Mouse (Mus musculus) mature B cell (primary cell): ENCODE data around the gene Tub.

ENCODE experiments used
- in situ Hi-C: fragments of 300-500 bp; cut with MboI; formaldehyde crosslinking; loops from 2 replicates; pipeline ENCODE4 v1.14.3; 2019

Tub gene

GRCm38 (mm10) chr7:109029961-109030465 lies 79.9 kb downstream of the Tub start:
- in situ Hi-C loops: no loop called here

- in situ Hi-C loops: no loop called here
Observed at GRCm38 (mm10) chr7:109031331-109031730, 81.2 kb downstream of the Tub start.

- in situ Hi-C loops: no loop called here
Observed at GRCm38 (mm10) chr7:109032054-109032453, 81.9 kb downstream of the Tub start.

- in situ Hi-C loops: no loop called here
Observed at GRCm38 (mm10) chr7:109038121-109038735, 88.1 kb downstream of the Tub start.

GRCm38 (mm10) chr7:109038987-109039386 lies 88.8 kb downstream of the Tub start:
- in situ Hi-C loops: no loop called here

GRCm38 (mm10) chr7:109039445-109039844 lies 89.3 kb downstream of the Tub start:
- in situ Hi-C loops: no loop called here

GRCm38 (mm10) chr7:109045876-109046275 lies 95.7 kb downstream of the Tub start:
- in situ Hi-C loops: no loop called here

- in situ Hi-C loops: no loop called here
Observed at GRCm38 (mm10) chr7:109050831-109051230, 100.7 kb downstream of the Tub start.

GRCm38 (mm10) chr7:109059536-109059935 lies 109.4 kb downstream of the Tub start:
- in situ Hi-C loops: no loop called here

- in situ Hi-C loops: no loop called here
Observed at GRCm38 (mm10) chr7:109069641-109070040, 119.5 kb downstream of the Tub start.

- in situ Hi-C loops: no loop called here
Observed at GRCm38 (mm10) chr7:109072326-109072725, 122.2 kb downstream of the Tub start.

- in situ Hi-C loops: no loop called here
Observed at GRCm38 (mm10) chr7:109082269-109083112, 132.4 kb downstream of the Tub start.

- in situ Hi-C loops: no loop called here
Observed at GRCm38 (mm10) chr7:109083113-109083812, 133.1 kb downstream of the Tub start, which contains the start of gene Ric3. Ric3 (minus strand) TSS chr7:109083331.

GRCm38 (mm10) chr7:109083813-109084184 lies 133.7 kb downstream of the Tub start:
- in situ Hi-C loops: no loop called here
